Mouse (Mus musculus): ENCODE measurements around the gene Cfap99. TPM values are rescaled to one million over a fixed set of nuclear protein-coding genes. Genes with fewer than 3 reads are reported as not detected.
A peak's percentile ranks its signal among the peaks of the same experiment; 100 is the strongest.

Cfap99 gene
- polyA plus RNA-seq, 1 experiment from 2014 or later: 0.08 TPM

DNA sequence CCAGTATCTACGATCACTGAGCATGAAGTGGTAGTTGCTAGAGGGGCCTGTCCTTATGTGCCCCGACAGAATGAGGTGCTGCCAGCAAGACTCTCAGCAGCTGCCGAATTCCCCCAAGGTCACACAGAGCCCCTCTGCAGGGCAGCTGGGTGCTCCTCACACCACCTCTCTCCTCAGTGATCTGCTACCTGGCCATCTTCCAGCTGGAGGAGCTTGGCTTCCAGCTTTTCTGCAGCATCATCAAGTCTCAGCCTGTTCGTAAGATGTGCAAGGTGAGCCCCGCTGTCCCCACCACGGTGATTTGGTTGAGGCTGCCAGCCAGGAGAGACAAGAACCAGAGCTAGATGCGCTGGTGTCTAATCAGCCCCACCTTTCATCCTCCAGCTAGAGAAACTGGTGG lies 14.0 kb downstream of the Cfap99 start:
- Histone ChIP-seq H3K9me3 (no peaks in the 10 kb centered on the region), H3K36me3 (no peaks in the 10 kb centered on the region), H3K27ac (no peak overlapping the region), H3K4me3 (no peak overlapping the region), H3K9ac (no peak overlapping the region), H3K27me3 (peaks cover 3% of the 10 kb centered on the region; the same call in 1 of the 2 replicates), H3K4me1 (replicated peaks) (no peaks in the 10 kb centered on the region), H3K4me2 (no peak overlapping the region)
- 88% methylated on average over 7 of the region's 7 CpGs for WGBS
- no peak for ATAC-seq (ENCODE audit: low FRiP score)

- Histone ChIP-seq H3K4me1 (replicated peaks) (no peaks in the 10 kb centered on the region), H3K27ac (no peak overlapping the region), H3K4me3 (no peak overlapping the region), H3K27me3 (no peaks in the 10 kb centered on the region), H3K4me2 (no peak overlapping the region), H3K36me3 (no peaks in the 10 kb centered on the region), H3K9me3 (no peaks in the 10 kb centered on the region), H3K9ac (no peak overlapping the region)
- no peak for ATAC-seq (ENCODE audit: low FRiP score)
- 81% methylated on average over 3 of the region's 3 CpGs for WGBS
Observed at GRCm38 (mm10) chr5:34309016-34309415, 20.6 kb downstream of the Cfap99 start.

- Histone ChIP-seq H3K4me3 (no peak overlapping the region), H3K9me3 (no peaks in the 10 kb centered on the region), H3K4me1 (replicated peaks) (no peaks in the 10 kb centered on the region), H3K9ac (no peak overlapping the region), H3K4me2 (no peak overlapping the region), H3K27me3 (no peaks in the 10 kb centered on the region), H3K27ac (no peak overlapping the region), H3K36me3 (no peaks in the 10 kb centered on the region)
- ATAC-seq (ENCODE audit: low FRiP score): no peak
- WGBS: 73% methylated on average over 2 of the region's 2 CpGs
Observed at GRCm38 (mm10) chr5:34319491-34320034, 31.2 kb downstream of the Cfap99 start.

DNA sequence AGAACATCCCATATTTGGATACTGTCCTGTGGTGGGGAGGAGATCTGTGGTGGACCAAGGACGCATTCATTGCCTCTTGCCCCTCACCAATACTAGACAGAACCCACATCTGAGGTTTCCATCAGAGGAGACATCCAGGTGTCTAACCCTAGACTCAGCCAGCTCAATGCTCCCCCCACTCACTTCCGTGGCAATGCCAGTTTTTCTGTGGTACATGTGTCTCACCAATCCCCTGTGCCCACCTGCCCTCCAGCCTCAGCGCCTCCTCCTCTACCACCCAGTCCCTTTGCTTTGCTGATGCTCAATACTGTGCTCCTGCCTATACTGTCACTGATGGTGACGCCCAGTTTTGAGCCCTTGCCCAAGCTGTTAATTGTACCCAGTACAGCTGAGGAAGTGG lies 32.8 kb downstream of the Cfap99 start:
- H3K4me1 ChIP-seq (replicated peaks): peaks cover 1% of the 10 kb centered on the region
- no peaks in the 10 kb centered on the region for H3K27me3 ChIP-seq
- no peak overlapping the region for H3K4me2 ChIP-seq
- no peaks in the 10 kb centered on the region for H3K36me3 ChIP-seq
- whole genome bisulfite sequencing: 90% methylated on average over 4 of the region's 4 CpGs
- no peaks in the 10 kb centered on the region for H3K9me3 ChIP-seq
- H3K27ac ChIP-seq: no peak overlapping the region
- no peak overlapping the region for H3K9ac ChIP-seq
- no peak overlapping the region for H3K4me3 ChIP-seq
- ATAC-seq (ENCODE audit: low FRiP score): no peak

- Histone ChIP-seq H3K36me3 (no peaks in the 10 kb centered on the region), H3K4me2 (no peak overlapping the region), H3K4me1 (replicated peaks) (peaks cover 15% of the 10 kb centered on the region), H3K9me3 (no peaks in the 10 kb centered on the region), H3K27me3 (no peaks in the 10 kb centered on the region), H3K27ac (no peak overlapping the region), H3K4me3 (no peak overlapping the region), H3K9ac (no peak overlapping the region)
- ATAC-seq (ENCODE audit: low FRiP score): no peak
Observed at GRCm38 (mm10) chr5:34325286-34325685, 36.9 kb downstream of the Cfap99 start.

GRCm38 (mm10) chr5:34326249-34326691 lies 37.9 kb downstream of the Cfap99 start:
- no peaks in the 10 kb centered on the region for H3K36me3 ChIP-seq
- H3K27me3 ChIP-seq: no peaks in the 10 kb centered on the region
- peak overlapping the region; percentile 56; the same call in 1 of the 2 replicates for H3K4me2 ChIP-seq
- H3K27ac ChIP-seq: no peak overlapping the region
- H3K4me1 ChIP-seq (replicated peaks): peaks cover 15% of the 10 kb centered on the region
- ATAC-seq (ENCODE audit: low FRiP score): no peak
- WGBS: 25% methylated on average over 4 of the region's 4 CpGs
- H3K4me3 ChIP-seq: no peak overlapping the region
- H3K9ac ChIP-seq: peak overlapping the region; percentile 70; the same call in 1 of the 2 replicates
- no peaks in the 10 kb centered on the region for H3K9me3 ChIP-seq

DNA sequence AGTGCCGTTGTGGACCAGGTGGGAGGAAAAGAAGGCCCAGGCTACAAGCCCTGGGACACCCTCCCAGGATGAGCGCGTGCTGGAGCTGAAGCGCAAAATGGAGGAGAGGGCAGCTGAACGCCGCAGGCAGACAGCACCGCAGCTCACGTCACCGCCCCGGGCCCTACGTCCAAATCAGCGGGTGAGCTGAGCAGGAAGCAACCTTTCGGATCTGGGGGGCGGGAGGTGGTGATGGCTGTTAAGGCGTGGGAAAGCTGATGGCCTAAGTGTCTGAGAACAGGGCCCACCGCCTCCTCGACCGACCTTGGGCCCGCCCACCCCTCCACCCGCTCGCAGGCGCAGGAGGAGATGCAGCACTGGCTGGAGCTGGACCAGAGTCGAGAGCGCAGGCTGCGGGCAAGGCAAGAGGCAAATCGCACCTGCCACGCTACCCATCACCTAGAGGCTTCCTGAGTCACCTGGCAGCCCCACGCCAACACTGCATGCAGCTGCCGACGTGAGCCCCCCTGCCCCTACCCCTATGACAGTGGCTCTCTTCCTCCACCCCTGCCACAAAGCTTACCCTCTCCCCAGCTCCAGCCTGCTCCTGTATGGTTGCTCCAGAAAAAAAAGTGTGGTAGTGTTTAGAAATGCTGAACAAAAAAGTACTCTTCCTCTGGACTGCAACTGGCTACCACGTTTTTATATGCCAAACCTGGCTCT lies 38.6 kb downstream of the Cfap99 start:
- H3K36me3 ChIP-seq: no peaks in the 10 kb centered on the region
- H3K4me3 ChIP-seq: peak overlapping the region; percentile 31
- peak overlapping the region; percentile 70 for H3K9ac ChIP-seq
- H3K27ac ChIP-seq: no peak overlapping the region; the same call in 1 of the 2 replicates
- peak overlapping the region; percentile 56 for H3K4me2 ChIP-seq
- H3K27me3 ChIP-seq: no peaks in the 10 kb centered on the region
- WGBS: 17% methylated on average over 31 of the region's 31 CpGs
- peaks cover 15% of the 10 kb centered on the region for H3K4me1 ChIP-seq (replicated peaks)
- H3K9me3 ChIP-seq: no peaks in the 10 kb centered on the region
- peak; percentile 66 for ATAC-seq (ENCODE audit: low FRiP score)

DNA sequence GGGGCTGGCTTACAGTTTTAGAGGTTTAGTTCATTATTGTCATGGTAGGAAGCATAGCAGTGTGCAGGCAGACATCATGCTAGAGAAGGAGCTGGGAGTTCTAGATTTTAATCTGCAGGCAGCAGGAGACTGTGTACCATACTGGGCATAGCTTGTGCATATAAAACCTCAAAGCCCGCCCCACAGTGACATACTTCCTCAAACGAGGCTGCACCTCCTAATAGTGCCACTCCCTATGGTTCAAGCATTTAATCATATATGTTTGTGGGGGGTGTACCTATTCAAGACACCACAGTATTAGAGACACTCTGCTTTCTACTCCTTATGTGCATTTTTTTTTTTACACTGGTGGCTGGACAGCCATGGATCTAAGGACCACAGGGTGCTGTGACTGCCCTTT lies 41.7 kb downstream of the Cfap99 start:
- ATAC-seq (ENCODE audit: low FRiP score): no peak
- Histone ChIP-seq H3K4me3 (no peak overlapping the region), H3K4me1 (replicated peaks) (peaks cover 16% of the 10 kb centered on the region), H3K9ac (no peak overlapping the region), H3K9me3 (no peaks in the 10 kb centered on the region), H3K27me3 (no peaks in the 10 kb centered on the region), H3K4me2 (no peak overlapping the region), H3K36me3 (no peaks in the 10 kb centered on the region), H3K27ac (no peak overlapping the region)
- 88% methylated on average over 2 of the region's 2 CpGs for WGBS

DNA sequence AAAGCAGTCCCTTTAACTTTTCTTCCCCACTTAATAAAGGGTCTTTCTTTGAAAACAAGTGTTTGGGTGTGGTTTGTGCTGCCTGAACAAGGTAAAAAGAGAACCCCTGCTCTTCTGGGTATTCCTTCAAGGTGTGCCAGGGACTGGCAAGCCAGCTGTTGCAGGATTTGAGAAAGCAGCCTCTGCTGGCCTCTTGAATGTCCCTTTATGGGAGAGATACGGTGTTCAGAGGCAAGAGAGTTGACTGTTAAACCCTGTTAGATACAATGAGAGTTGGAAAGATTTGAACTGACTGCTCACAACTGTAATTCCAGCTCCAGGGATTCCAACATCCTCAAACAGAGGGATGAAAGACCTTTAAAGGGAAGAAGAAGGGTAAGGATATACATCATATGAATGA lies 45.7 kb downstream of the Cfap99 start:
- H3K4me3 ChIP-seq: no peak overlapping the region
- no peak overlapping the region for H3K27ac ChIP-seq
- H3K9me3 ChIP-seq: no peaks in the 10 kb centered on the region
- ATAC-seq (ENCODE audit: low FRiP score): no peak
- H3K4me2 ChIP-seq: no peak overlapping the region
- 87% methylated on average over 1 of the region's 1 CpGs for WGBS
- no peaks in the 10 kb centered on the region for H3K36me3 ChIP-seq
- peaks cover 24% of the 10 kb centered on the region for H3K4me1 ChIP-seq (replicated peaks)
- no peaks in the 10 kb centered on the region for H3K27me3 ChIP-seq
- no peak overlapping the region for H3K9ac ChIP-seq

- peak overlapping the region; percentile 89 for H3K4me2 ChIP-seq
- no peaks in the 10 kb centered on the region for H3K36me3 ChIP-seq
- no peaks in the 10 kb centered on the region for H3K9me3 ChIP-seq
- H3K9ac ChIP-seq: peak overlapping the region; percentile 98
- 3% methylated on average over 21 of the region's 21 CpGs for WGBS
- ATAC-seq (ENCODE audit: low FRiP score): peak; percentile 73
- no peaks in the 10 kb centered on the region for H3K27me3 ChIP-seq
- peak overlapping the region; percentile 98 for H3K4me3 ChIP-seq
- H3K27ac ChIP-seq: peak overlapping the region; percentile 92
- H3K4me1 ChIP-seq (replicated peaks): peaks cover 24% of the 10 kb centered on the region
Observed at GRCm38 (mm10) chr5:34335539-34336096, 47.2 kb downstream of the Cfap99 start.

- Histone ChIP-seq H3K4me3 (peak within 1 kb of the TSS; percentile 98), H3K27me3 (no peaks in the 10 kb centered on the region), H3K4me2 (peak within 1 kb of the TSS; percentile 92), H3K9ac (peak within 1 kb of the TSS; percentile 98), H3K9me3 (no peaks in the 10 kb centered on the region), H3K27ac (peak within 1 kb of the TSS; percentile 95), H3K4me1 (replicated peaks) (peaks cover 28% of the 10 kb centered on the region), H3K36me3 (no peaks in the 10 kb centered on the region)
- ATAC-seq (ENCODE audit: low FRiP score): peak; percentile 99
- WGBS: under 1% methylated on average over 66 of the region's 67 CpGs
Observed at GRCm38 (mm10) chr5:34336097-34336774, 47.8 kb downstream of the Cfap99 start, which contains the start of gene Rnf4. Gene Rnf4 (plus strand): TSS chr5:34336289.

DNA sequence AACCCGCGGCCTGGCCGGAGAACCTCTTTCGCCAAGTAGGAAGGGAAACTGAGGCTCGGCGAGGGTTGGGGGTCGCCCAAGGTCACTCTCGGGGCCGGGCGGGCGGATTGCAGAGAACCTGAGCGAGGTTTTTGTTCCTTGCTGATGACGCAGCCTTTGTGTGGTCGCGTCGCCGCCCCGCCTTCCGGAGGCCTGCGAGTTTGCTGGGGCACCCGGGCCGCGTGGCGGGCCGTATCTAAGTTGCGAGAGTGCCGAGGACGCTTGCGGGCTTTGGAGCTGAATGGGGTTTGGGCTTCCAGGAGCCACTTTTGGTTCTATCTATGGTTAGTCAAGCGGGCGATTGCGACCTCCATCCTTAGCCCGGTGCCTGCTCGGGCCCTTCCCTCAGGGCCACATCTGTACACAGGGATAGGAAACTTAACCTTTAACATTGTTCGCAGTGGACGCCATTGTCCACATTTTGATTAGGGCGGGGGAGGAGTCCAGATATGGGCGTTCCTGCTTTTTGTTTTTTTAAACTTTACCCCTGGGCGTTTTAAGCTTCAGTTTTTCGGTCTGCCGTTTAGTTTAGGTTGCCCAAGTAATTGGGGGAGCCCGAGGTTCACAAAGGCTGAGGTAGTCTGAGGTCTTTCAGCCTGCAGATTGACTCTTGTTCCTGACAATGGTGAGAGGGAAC lies 48.5 kb downstream of the Cfap99 start:
- under 1% methylated on average over 42 of the region's 42 CpGs for WGBS
- Histone ChIP-seq H3K27ac (peak overlapping the region; percentile 95), H3K27me3 (no peaks in the 10 kb centered on the region), H3K4me2 (peak overlapping the region; percentile 92), H3K36me3 (no peaks in the 10 kb centered on the region), H3K4me3 (peak overlapping the region; percentile 98), H3K4me1 (replicated peaks) (peaks cover 28% of the 10 kb centered on the region), H3K9me3 (no peaks in the 10 kb centered on the region), H3K9ac (peak overlapping the region; percentile 98)
- ATAC-seq (ENCODE audit: low FRiP score): peak; percentile 31
